Mouse (Mus musculus) embryonic fibroblast, embryonic 13.5 days (primary cell): ENCODE data around the gene Tbc1d14.

Source experiments
- CTCF ChIP-seq: IDR thresholded peaks from 2 replicates; pipeline ENCODE4 v1.5.1; 2011; ENCODE audit warnings: mild to moderate bottlenecking, control low read depth, low read length, moderate library complexity, borderline replicate concordance; ENCODE audit not compliant: insufficient read depth
- POLR2A ChIP-seq: IDR thresholded peaks from 2 replicates; pipeline ENCODE4 v1.6.1; 2011; ENCODE audit warnings: low read depth, mild to moderate bottlenecking, control low read depth, low read length, moderate library complexity

- TF ChIP-seq CTCF: 0 out of 2 replicates have a peak, but pooled peaks have one; percentile 9
- no peak for TF ChIP-seq POLR2A
Measured at GRCm38 (mm10) chr5:36602028-36602427, 9.0 kb upstream of the Tbc1d14 start.
